Mouse (Mus musculus) bone marrow, adult 2 months (tissue): Measurements from ENCODE around the gene Ifna5.
"Not testable (repeated sequence)": the region's sequence is repeated elsewhere in the genome, so short reads cannot be mapped to it uniquely, and the experiment has no call there.

Experiments used
- CTCF ChIP-seq: fragments of 200-500 bp; IDR thresholded peaks from 2 replicates; pipeline ENCODE4 v1.5.1; 2011; ENCODE audit warnings: low read length, control low read depth; ENCODE audit not compliant: control insufficient read depth, insufficient read depth
- POLR2A ChIP-seq: fragments of 200-500 bp; IDR thresholded peaks from 2 replicates; pipeline ENCODE4 v1.6.1; 2011; ENCODE audit warnings: low read depth, mild to moderate bottlenecking, control low read depth, low read length, borderline replicate concordance; ENCODE audit not compliant: control insufficient read depth

DNA sequence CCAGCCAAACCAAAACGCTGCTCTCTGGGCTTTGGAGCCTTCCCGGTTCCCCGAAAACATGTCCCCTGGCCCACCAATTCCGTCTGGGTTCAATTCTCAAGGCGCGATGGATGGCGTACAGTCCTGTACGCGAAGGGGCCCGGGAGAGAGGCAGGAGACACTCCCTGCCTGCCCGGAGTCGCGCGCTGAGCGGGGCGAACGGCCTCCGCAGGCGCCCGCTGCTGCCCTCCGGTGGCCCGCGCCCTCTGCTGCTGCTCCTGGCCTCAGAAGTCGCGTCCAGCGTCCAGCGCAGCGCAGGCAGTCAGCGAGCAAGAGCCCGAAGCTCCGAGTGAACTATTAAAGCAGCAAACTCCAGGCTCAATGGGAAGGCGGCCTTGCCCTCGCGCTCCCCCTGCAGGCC is 29.6 kb upstream of the Ifna5 start:
- not testable (repeated sequence) for TF ChIP-seq CTCF, POLR2A
